Mouse (Mus musculus) stomach, postnatal 0 days (tissue): Measurements from ENCODE around the gene Papolg. TPM values are rescaled to one million over a fixed set of nuclear protein-coding genes. Genes with fewer than 3 reads are reported as not detected.

ENCODE experiments used
- ATAC-seq: fragments of 200-750 bp; cut with Nextera tagmentation; 2 replicates; pipeline ENCODE4 v1.8.0; 2017; ENCODE audit not compliant: low FRiP score, low TSS enrichment
- DNase-seq: peaks from one replicate; pipeline ENCODE4 v3.0.0-alpha.2; 2016; ENCODE audit warnings: low spot score
- H3K27ac ChIP-seq: fragments of 300-500 bp; sonication (generic); replicated peaks from 2 replicates; pipeline ENCODE4 v1.5.1; 2014; ENCODE audit warnings: mild to moderate bottlenecking, control low read depth
- H3K27me3 ChIP-seq: fragments of 300-500 bp; sonication (generic); 2 replicates; pipeline ENCODE4 v1.6.1; 2014; ENCODE audit warnings: low read length; ENCODE audit not compliant: control insufficient read depth, insufficient read depth
- H3K36me3 ChIP-seq: fragments of 300-500 bp; sonication (generic); 2 replicates; pipeline ENCODE4 v1.6.1; 2014; ENCODE audit warnings: low read length, mixed read lengths; ENCODE audit not compliant: control insufficient read depth, insufficient read depth
- H3K4me1 ChIP-seq: fragments of 300-500 bp; sonication (generic); replicated peaks from 2 replicates; pipeline ENCODE4 v1.6.1; 2014; ENCODE audit warnings: antibody characterized with exemption; ENCODE audit not compliant: control insufficient read depth, insufficient read depth
- H3K4me2 ChIP-seq: fragments of 300-500 bp; sonication (generic); replicated peaks from 2 replicates; pipeline ENCODE4 v1.6.1; 2014; ENCODE audit warnings: low read depth, mild to moderate bottlenecking, control low read depth, moderate library complexity
- H3K4me3 ChIP-seq: fragments of 300-500 bp; sonication (generic); 2 replicates; pipeline ENCODE4 v1.5.1; 2014; ENCODE audit warnings: low read depth, low read length, control low read depth
- H3K9ac ChIP-seq: fragments of 300-500 bp; sonication (generic); 2 replicates; pipeline ENCODE4 v1.6.1; 2014; ENCODE audit warnings: mild to moderate bottlenecking, low read length, control low read depth, mixed read lengths
- H3K9me3 ChIP-seq: fragments of 300-500 bp; sonication (generic); 2 replicates; pipeline ENCODE4 v1.6.1; 2016; ENCODE audit warnings: low read length; ENCODE audit not compliant: control insufficient read depth
- CTCF ChIP-seq: IDR thresholded peaks from 2 replicates; pipeline ENCODE4 v1.5.1; 2016; ENCODE audit warnings: antibody characterized with exemption, low read depth, mild to moderate bottlenecking, moderate library complexity
- EP300 ChIP-seq: optimal IDR thresholded peaks from 2 replicates; pipeline ENCODE3; 2016; ENCODE audit warnings: antibody characterized with exemption
- WGBS: fragments of 180-500 bp; shearing (Covaris S2); extraction: QIAGEN DNeasy Blood & Tissue Kit; methylation state at CpG from one replicate; pipeline ENCODE4 v1.1.7; 2014; 5-methylcytosine and 5-hydroxymethylcytosine counted together
- polyA plus RNA-seq: library from polyadenylated mRNA; unstranded; fragments of >200 nt; fragmentation: Nextera tagmentation; extraction: Ambion mirVana; gene quantifications from 2 replicates; pipeline ENCODE4 v1.2.1, GENCODE M21; 2015

Papolg gene
- polyA plus RNA-seq, 1 experiment from 2014 or later = 4.7 TPM

DNA sequence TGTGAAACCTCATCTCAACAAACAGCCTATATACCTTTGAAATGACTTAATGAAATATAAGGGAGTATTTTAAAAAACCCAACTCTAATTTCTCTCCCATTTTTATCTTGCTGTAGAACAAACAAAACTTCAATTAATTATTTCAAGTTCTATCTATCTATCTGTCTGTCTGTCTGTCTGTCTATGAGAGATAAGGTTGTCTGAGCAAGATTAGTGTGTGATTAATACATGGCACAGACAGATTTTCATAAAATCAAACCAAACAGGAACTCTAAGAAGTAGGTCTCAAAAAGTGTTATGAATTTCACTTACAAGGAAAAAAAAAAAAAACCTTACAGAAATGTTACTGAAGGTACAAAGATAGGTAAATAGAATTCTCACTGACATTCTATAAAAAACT, 1.5 kb downstream of the Papolg start:
- no peak overlapping the region for H3K4me3 ChIP-seq
- H3K27ac ChIP-seq = no peak overlapping the region
- no peaks in the 10 kb centered on the region for H3K27me3 ChIP-seq
- ATAC-seq (no peak), DNase-seq (no peak)
- H3K9me3 ChIP-seq = no peaks in the 10 kb centered on the region
- H3K4me2 ChIP-seq = no peak overlapping the region
- H3K4me1 ChIP-seq = no peaks in the 10 kb centered on the region
- TF ChIP-seq CTCF (no peak), EP300 (no peak)
- no peaks in the 10 kb centered on the region for H3K36me3 ChIP-seq
- H3K9ac ChIP-seq = no peak overlapping the region

GRCm38 (mm10) chr11:23864326-23864725, 30.7 kb downstream of the Papolg start:
- H3K36me3 ChIP-seq = peaks cover 20% of the 10 kb centered on the region
- ATAC-seq = no peak
- no peak for DNase-seq
- WGBS = 81% methylated on average over 2 of the region's 2 CpGs
- H3K9ac ChIP-seq = no peak overlapping the region
- TF ChIP-seq EP300 (no peak), CTCF (no peak)
- no peak overlapping the region for H3K4me3 ChIP-seq
- H3K4me2 ChIP-seq = no peak overlapping the region
- no peaks in the 10 kb centered on the region for H3K27me3 ChIP-seq
- no peaks in the 10 kb centered on the region for H3K4me1 ChIP-seq
- H3K27ac ChIP-seq = no peak overlapping the region
- no peaks in the 10 kb centered on the region for H3K9me3 ChIP-seq

DNA sequence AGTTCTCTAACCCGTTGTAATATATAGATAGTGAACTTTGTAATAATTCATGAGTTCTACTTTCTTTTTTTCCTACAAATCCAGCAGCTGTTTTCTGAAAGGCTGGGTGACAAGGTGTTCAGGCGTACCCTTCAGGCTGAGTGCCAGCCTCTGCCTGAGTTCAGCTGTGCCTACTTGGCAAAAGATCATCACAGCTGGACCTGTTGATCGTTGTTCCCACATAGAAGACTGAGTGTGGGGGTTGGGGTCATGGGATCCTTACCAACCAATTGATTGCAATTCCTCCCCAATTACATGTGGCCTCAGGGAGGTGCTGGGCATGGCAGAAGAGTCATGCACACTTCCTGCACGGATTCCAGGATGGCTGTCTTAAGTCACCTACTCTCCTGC, 38.3 kb downstream of the Papolg start:
- Histone ChIP-seq H3K36me3 (peaks cover 11% of the 10 kb centered on the region; the same call in 1 of the 2 replicates), H3K4me3 (no peak overlapping the region), H3K9me3 (no peaks in the 10 kb centered on the region), H3K4me2 (no peak overlapping the region), H3K9ac (no peak overlapping the region), H3K27ac (no peak overlapping the region), H3K27me3 (no peaks in the 10 kb centered on the region), H3K4me1 (no peaks in the 10 kb centered on the region)
- DNase-seq (no peak), ATAC-seq (no peak)
- 65% methylated on average over 4 of the region's 4 CpGs for WGBS
- no peak for TF ChIP-seq EP300
- TF ChIP-seq CTCF = no peak

GRCm38 (mm10) chr11:23856054-23856722, 38.9 kb downstream of the Papolg start:
- Histone ChIP-seq H3K4me2 (no peak overlapping the region), H3K27ac (no peak overlapping the region), H3K9ac (no peak overlapping the region), H3K27me3 (no peaks in the 10 kb centered on the region), H3K4me3 (no peak overlapping the region), H3K9me3 (no peaks in the 10 kb centered on the region), H3K36me3 (peaks cover 11% of the 10 kb centered on the region; the same call in 1 of the 2 replicates), H3K4me1 (no peaks in the 10 kb centered on the region)
- TF ChIP-seq CTCF = no peak
- TF ChIP-seq EP300 = no peak
- DNase-seq (peak; percentile 44), ATAC-seq (peak; percentile 77)
- WGBS = 55% methylated on average over 7 of the region's 7 CpGs

- DNase-seq (peak; percentile 77), ATAC-seq (peak; percentile 72; the same call in 1 of the 2 replicates)
- Histone ChIP-seq H3K36me3 (peaks cover 11% of the 10 kb centered on the region; the same call in 1 of the 2 replicates), H3K4me3 (no peak overlapping the region), H3K9ac (no peak overlapping the region), H3K27ac (no peak overlapping the region), H3K9me3 (no peaks in the 10 kb centered on the region), H3K27me3 (no peaks in the 10 kb centered on the region), H3K4me1 (no peaks in the 10 kb centered on the region), H3K4me2 (no peak overlapping the region)
- 14% methylated on average over 3 of the region's 3 CpGs for WGBS
- TF ChIP-seq EP300 (no peak), CTCF (peak; percentile 84)
Measured at GRCm38 (mm10) chr11:23855182-23855802, 39.8 kb downstream of the Papolg start.

- Histone ChIP-seq H3K27ac (no peak overlapping the region), H3K9ac (no peak overlapping the region), H3K9me3 (no peaks in the 10 kb centered on the region), H3K27me3 (no peaks in the 10 kb centered on the region), H3K4me3 (no peak overlapping the region), H3K36me3 (peaks cover 1% of the 10 kb centered on the region; the same call in 1 of the 2 replicates), H3K4me2 (no peak overlapping the region), H3K4me1 (no peaks in the 10 kb centered on the region)
- DNase-seq (no peak), ATAC-seq (no peak)
- 67% methylated on average over 5 of the region's 5 CpGs for whole genome bisulfite sequencing
- TF ChIP-seq EP300 = no peak
- no peak for TF ChIP-seq CTCF
Measured at GRCm38 (mm10) chr11:23853306-23853705, 41.7 kb downstream of the Papolg start.
